Mouse (Mus musculus): ENCODE measurements around the gene Prune1.
A peak's percentile ranks its signal among the peaks of the same experiment; 100 is the strongest.

The Prune1 gene

GRCm38 (mm10) chr3:95275161-95275560 is 6.7 kb downstream of the Prune1 start:
- DNase-seq = no peak

- DNase-seq = no peak
Measured at GRCm38 (mm10) chr3:95274453-95274852, 7.4 kb downstream of the Prune1 start.

DNA sequence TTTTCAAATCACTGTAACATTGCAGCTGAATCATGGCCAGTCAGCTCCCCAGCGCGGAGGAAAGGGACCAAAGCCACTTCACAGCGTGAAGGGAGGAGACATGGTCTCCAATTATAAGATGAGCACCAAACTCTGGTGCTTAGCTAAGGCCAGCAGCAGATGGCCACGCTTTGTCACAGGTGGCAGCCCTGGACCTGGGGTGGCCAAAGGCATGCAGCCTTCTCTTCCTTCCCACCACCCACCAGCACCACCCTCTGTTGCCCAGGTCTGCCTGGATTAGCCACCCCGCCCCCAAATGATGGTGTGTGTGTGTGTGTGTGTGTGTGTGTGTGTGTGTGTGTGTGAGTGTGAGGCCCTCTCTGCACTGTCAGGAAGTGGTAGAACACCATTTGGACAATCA is 8.4 kb downstream of the Prune1 start:
- no peak for DNase-seq

DNA sequence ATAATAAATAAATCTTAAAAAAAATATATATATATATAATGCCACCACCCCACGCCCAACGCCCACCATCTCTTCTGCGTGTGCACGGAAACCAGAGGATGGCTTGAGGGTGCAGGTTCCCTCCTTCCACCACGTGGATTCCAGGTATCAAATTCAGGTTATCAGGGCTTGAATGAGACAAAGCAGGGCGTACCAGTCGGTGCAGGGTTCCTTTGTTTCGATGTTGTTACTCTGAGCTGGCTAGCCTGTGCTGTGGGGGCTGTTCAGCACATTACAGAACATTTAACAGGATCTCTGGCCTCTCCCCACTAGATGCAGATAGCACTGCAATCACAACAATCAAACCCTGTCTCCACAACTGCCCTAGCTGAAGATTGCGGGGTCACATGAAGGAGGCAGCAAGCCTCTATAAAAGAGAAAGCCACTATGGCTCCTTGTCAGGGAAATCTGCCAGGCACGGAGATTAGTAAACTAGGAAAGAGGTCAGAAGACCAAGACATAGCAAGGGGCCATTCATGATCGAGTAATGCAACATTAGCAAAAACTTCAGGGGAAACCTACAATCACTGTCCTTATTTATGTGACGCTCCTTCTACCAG is 11.0 kb downstream of the Prune1 start:
- DNase-seq = no peak

DNA sequence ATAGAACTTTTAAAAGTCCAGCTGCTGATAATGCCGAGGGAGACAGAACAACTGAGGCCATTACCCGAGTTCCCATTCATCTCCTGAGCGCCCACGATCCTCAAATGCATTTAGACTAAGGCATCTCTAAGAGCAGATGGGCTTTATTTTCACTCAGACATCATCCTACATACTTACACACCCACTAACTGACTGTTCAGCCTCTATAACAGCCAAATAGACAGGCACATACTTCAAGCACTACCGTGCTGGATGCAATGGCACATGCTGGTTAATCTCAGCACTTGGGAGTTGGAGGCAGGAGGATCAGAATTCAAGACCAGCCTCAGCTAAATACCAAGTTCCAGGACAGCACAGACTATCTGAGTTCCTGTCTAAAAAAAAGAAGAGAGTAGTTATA is 12.1 kb downstream of the Prune1 start:
- DNase-seq = no peak

DNA sequence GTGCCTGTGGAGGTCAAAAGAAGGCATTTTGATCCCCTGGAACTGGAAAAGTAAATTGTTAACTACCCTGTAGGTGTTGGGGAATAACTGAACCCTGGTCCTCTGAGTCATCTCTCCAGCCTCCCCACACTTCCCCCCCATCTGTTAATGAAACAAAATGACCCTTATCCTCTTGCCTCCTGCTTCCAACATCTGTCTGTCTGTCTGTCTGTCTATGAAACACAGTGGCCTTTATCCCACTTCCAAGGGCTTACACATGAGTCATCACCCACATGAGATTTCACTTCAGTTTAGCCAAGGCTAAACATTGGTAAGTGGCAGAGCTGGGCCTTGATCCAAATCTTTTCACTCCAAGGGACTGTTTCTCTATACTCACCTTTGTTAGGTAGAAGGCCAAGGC is 14.0 kb downstream of the Prune1 start:
- peak; percentile 76 for DNase-seq

DNA sequence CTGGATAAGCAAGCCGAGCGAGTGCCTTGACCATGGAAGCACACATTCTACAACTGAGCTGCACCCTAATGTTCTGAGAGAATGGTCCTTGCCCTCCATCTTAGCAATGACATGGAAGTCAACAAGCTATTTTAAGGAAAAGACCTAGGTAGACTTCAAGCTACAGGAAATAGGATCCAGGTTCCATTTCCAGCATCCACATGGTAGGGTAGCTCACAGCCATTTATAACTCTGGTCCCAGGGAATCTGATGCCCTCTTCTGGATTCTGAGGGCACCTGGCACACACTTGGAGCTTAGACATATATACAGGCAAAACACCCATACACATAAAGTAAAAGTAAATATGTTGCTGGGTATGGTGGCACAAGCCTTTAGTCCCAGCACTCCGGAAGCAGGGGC is 15.8 kb downstream of the Prune1 start:
- DNase-seq = no peak

DNA sequence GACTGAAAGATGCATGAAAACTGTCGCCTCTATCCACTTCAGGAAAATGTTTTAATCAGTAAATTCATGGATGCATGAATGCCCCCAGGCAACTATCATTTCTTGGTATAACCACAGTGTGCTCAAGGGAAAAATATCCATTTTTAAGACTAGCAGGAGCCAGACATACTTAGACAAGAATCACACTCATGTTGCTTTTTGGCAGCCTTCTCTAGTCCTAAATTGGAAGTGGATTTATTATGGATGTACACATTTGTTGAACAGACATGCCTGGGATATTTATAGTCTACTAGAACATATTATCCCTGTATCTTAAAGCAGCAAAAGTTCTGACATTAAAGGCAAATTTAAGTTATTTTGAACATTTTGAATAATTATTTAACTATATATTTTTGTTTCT is 17.2 kb downstream of the Prune1 start:
- DNase-seq = no peak

GRCm38 (mm10) chr3:95263089-95263739 is 18.7 kb downstream of the Prune1 start:
- peak; percentile 97 for DNase-seq

DNA sequence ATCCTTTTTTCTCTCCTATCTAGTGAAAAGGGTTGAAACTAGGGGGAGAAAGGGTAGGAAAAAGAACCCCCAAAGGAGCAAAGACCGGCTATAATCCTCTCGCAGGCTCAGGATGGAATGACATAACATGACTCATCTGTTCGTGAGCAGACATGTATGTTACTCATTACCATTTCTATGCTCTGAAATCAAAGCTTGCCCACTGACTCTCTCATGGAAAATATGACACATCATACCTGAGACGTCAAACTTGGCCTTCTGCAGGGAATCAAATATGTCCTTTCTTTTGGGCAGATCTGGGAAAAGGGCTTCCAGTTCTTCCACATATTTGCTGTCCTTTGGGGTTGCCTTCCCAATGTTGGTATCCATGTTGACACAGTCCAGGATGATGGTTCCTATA is 19.9 kb downstream of the Prune1 start:
- no peak for DNase-seq

DNA sequence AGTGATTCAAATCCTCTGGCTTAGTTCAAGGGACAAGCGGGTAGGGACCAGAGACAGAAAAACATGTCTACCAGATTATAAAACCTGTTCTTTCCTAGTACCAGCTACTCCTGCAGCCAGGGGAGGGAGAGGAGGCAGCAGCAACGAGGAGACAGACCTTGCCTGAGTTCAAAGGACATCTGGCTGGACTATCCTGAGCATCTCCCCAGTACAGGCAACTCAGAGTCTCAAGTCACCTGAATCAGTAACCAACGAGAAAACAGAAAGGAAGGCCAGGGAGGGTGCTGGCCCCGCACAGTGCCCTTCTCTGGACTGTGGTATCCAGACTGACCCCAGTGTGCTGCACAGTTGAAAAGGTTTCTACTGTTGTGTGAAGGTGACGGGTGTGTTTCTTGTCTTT is 24.9 kb downstream of the Prune1 start:
- peak; percentile 76 for DNase-seq

DNA sequence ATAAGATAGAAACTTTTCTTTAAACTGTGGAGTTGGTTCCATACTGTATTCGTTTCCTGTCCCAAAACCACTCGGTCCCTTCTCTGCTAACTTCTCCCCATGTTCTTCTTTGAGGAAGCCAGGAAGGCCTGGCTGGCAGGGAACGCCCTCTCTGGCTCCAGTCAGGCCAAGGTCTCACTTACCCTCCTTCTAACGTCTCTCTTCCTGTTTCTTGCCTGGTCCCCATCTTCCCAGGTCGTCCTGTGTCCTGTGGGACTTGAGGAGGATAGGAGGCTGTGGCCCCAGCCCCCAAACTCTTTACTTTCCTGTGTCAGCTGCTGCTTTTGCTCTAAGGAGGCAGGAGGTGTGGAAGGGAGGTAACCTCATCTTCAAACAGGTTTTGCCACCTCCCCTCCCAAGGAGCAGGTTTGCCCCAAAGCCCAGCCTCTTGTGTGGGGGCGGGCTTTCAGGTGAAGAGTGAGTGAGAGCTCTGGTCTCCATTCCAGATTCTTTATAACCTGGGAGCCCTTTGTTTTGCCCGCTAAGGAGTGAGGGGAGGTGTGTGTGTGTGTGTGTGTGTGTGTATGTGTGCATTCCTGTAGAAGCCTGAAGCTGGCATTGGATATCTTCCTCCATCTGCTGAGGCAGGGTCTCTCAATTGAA is 31.0 kb downstream of the Prune1 start, which contains the start of gene Bnipl:
Bnipl (minus strand) TSS at position 411 of the 642 bp plus-strand sequence.
- no peak for DNase-seq

GRCm38 (mm10) chr3:95250361-95250760 is 31.5 kb downstream of the Prune1 start:
- no peak for DNase-seq

DNA sequence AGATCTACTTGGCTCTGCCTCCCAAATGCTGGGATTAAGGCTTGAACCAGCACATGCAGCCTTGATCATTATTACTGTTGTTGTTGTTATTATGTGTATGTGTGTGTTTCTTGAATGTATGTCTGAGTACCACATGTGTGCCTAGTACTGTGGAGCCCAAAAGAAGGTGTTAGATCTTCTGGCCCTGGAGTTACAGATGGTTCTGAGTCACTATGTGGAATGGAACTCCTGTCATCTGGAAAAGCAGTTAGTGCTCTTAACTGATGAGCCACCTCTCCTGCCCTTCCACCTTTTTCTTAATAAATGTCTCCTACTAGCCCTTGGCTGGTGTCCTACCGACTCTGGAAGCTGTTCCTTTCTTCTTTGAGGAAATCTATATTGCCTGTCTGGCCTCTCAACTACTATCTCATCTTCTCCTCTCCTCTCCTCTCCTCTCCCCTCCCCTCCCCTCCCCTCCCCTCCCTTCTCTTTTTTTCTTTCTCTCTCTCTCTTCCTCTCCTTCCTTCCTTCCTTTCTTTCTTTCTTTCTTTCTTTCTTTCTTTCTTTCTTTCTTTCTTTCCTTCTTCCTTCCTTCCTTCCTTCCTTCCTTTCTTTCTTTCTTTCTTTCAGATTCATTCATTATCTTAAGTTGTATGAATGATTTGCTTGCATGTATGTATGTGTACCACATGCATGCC is 34.1 kb downstream of the Prune1 start:
- DNase-seq = no peak

- peak; percentile 59 for DNase-seq
Measured at GRCm38 (mm10) chr3:95246465-95247231, 35.2 kb downstream of the Prune1 start.

DNA sequence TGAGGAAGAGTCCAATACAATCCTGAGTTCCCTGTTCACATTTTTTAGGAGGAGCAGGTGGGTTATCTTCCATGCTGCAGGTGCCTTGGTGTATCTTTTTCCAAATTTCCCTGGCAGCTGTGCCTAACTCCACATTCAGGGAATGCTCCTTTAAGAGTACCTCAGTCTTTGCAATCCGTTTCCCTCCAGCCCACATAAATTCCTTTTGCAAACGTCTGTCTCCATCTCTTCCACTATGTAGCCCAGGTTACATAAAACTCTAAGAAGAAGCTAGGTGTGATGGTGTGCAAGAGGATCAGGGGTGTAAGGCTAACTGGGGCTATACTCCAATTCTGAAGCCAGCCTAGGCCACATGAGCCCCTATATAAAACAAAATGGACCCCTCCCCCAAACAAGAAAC is 38.8 kb downstream of the Prune1 start:
- DNase-seq = no peak

GRCm38 (mm10) chr3:95241498-95241897 is 40.4 kb downstream of the Prune1 start, which contains the start of gene Gm128:
Gene Gm128, minus strand, starts transcription at chr3:95241598.
- no peak for DNase-seq

- DNase-seq = no peak
Measured at GRCm38 (mm10) chr3:95240900-95241299, 41.0 kb downstream of the Prune1 start.

DNA sequence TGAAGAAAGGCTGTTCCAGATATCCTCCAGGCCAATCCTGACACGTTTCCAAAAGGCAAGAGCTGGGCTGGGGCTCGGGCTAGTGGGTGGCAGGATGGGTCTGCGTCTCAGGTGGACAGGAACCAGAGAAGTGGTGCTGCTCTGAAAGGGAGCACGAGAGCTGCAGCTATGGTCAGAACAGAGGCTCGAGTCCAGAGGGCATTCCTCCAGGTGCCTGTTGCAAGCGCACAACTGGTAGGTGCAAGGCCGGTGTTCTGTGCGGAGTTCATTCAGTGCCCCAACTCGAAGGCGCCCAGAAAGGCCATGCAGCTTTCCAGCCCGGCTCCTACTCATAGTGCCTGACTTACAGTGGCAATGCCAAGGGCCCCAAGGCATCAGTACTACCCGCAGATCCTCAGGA is 41.9 kb downstream of the Prune1 start:
- DNase-seq = no peak

- no peak for DNase-seq
Measured at GRCm38 (mm10) chr3:95239022-95239421, 42.9 kb downstream of the Prune1 start.

- no peak for DNase-seq
Measured at GRCm38 (mm10) chr3:95237541-95238099, 44.3 kb downstream of the Prune1 start.

All from kidney, adult 9 months (tissue).